Mouse (Mus musculus) MEL (cell line): ENCODE measurements at regions not wholly inside any gene's neighbourhood (a gene's known extent, or its start where the extent isn't known, plus 50 kb on each side); places are given as distances from the start of the nearest gene placed in this dataset.

Experiments used
- CTCF ChIP-seq, 3 experiments: IDR thresholded peaks in 2 of 3; conservative IDR thresholded peaks in 1 of 3; 2 replicates each; pipeline ENCODE4 v1.5.1; 2011 to 2012; ENCODE audit warnings: low read length in 3 of 3, low read depth in 2 of 3, mild to moderate bottlenecking in 2 of 3, improper control_type of control experiment in 1 of 3, inconsistent platforms in 1 of 3, mixed read lengths in 1 of 3, moderate library complexity in 1 of 3; ENCODE audit not compliant: control insufficient read depth in 1 of 3, insufficient read depth in 1 of 3, poor library complexity in 1 of 3, severe bottlenecking in 1 of 3
- EP300 ChIP-seq, 2 experiments: IDR thresholded peaks; 2 replicates each; pipeline ENCODE4 v1.6.1; 2011; ENCODE audit warnings: improper control_type of control experiment in 2 of 2, low read length in 2 of 2, low read depth in 1 of 2, mild to moderate bottlenecking in 1 of 2
- GATA1 ChIP-seq: IDR thresholded peaks from 2 replicates; pipeline ENCODE4 v1.6.1; 2011; ENCODE audit warnings: low read depth, low read length, improper control_type of control experiment
- MAX ChIP-seq: IDR thresholded peaks from 2 replicates; pipeline ENCODE4 v1.6.1; 2011; ENCODE audit warnings: low read length, improper control_type of control experiment
- MXI1 ChIP-seq: IDR thresholded peaks from 2 replicates; pipeline ENCODE4 v1.6.1; 2011; ENCODE audit warnings: mild to moderate bottlenecking, low read depth, low read length, improper control_type of control experiment
- POLR2A ChIP-seq, 2 experiments: IDR thresholded peaks; 2 replicates each; pipeline ENCODE4 v1.6.1; 2011 to 2012; ENCODE audit warnings: low read length in 2 of 2, mild to moderate bottlenecking in 2 of 2, control low read depth in 1 of 2, improper control_type of control experiment in 1 of 2, low read depth in 1 of 2, moderate library complexity in 1 of 2; ENCODE audit not compliant: control insufficient read depth in 1 of 2, insufficient read depth in 1 of 2, poor library complexity in 1 of 2
- POLR2AphosphoS5 ChIP-seq: IDR thresholded peaks from 2 replicates; pipeline ENCODE4 v1.6.1; 2012; ENCODE audit warnings: low read depth, borderline replicate concordance, mild to moderate bottlenecking, inconsistent platforms, low read length, moderate library complexity, mixed read lengths
- SIN3A ChIP-seq: IDR thresholded peaks from 2 replicates; pipeline ENCODE4 v1.6.1; 2012; ENCODE audit warnings: low read length, improper control_type of control experiment, inconsistent platforms
- TAL1 ChIP-seq: IDR thresholded peaks from 2 replicates; pipeline ENCODE4 v1.6.1; 2012; ENCODE audit warnings: mild to moderate bottlenecking, inconsistent platforms, low read length, moderate library complexity, mixed read lengths
- TCF12 ChIP-seq: IDR thresholded peaks from 2 replicates; pipeline ENCODE4 v1.6.1; 2014; ENCODE audit warnings: low read depth, mild to moderate bottlenecking, inconsistent platforms, low read length, improper control_type of control experiment, moderate library complexity
- UBTF ChIP-seq: IDR thresholded peaks from 2 replicates; pipeline ENCODE4 v1.6.1; 2012; ENCODE audit warnings: low read depth, mild to moderate bottlenecking, inconsistent platforms, low read length, improper control_type of control experiment, moderate library complexity, borderline replicate concordance; ENCODE audit not compliant: insufficient read depth
- USF2 ChIP-seq, 2 experiments: IDR thresholded peaks; 2 replicates each; pipeline ENCODE4 v1.6.1; 2011 to 2012; ENCODE audit warnings: improper control_type of control experiment in 2 of 2, low read length in 2 of 2, borderline replicate concordance in 1 of 2, inconsistent platforms in 1 of 2, low read depth in 1 of 2, mild to moderate bottlenecking in 1 of 2; ENCODE audit not compliant: insufficient read depth in 1 of 2
- ZC3H11A ChIP-seq: IDR thresholded peaks from 2 replicates; pipeline ENCODE4 v1.6.1; 2012; ENCODE audit warnings: low read depth, mild to moderate bottlenecking, inconsistent platforms, low read length, improper control_type of control experiment

GRCm38 (mm10) chr7:78989751-78990206 is 63.5 kb upstream of the Acan start:
- TF ChIP-seq GATA1, result no peak
- no peak for TF ChIP-seq CTCF (IDR thresholded peaks at IDR 0.05 in 2 of 3, conservative IDR thresholded peaks at IDR 0.05 in 1 of 3; ENCODE audit: control insufficient read depth in 1 of 3, insufficient read depth in 1 of 3, low read depth in 2 of 3, low read length in 3 of 3, poor library complexity in 1 of 3, severe bottlenecking in 1 of 3)
- no peak for TF ChIP-seq UBTF
- TF ChIP-seq POLR2A (IDR thresholded peaks at IDR 0.05; ENCODE audit: control insufficient read depth in 1 of 2, insufficient read depth in 1 of 2, low read depth in 1 of 2, low read length in 2 of 2, poor library complexity in 1 of 2), result no peak
- TF ChIP-seq TAL1, result no peak
- no peak for TF ChIP-seq SIN3A
- TF ChIP-seq EP300 (IDR thresholded peaks at IDR 0.05; ENCODE audit: low read depth in 1 of 2, low read length in 2 of 2), result no peak
- no peak for TF ChIP-seq TCF12
- no peak for TF ChIP-seq USF2 (IDR thresholded peaks at IDR 0.05; ENCODE audit: borderline replicate concordance in 1 of 2, insufficient read depth in 1 of 2, low read depth in 1 of 2, low read length in 2 of 2)
- no peak for TF ChIP-seq ZC3H11A
- no peak for TF ChIP-seq MXI1
- TF ChIP-seq MAX, result no peak
- no peak for TF ChIP-seq POLR2AphosphoS5
